Mouse (Mus musculus): ENCODE data around the gene 4930467E23Rik. TPM values are rescaled to one million over a fixed set of nuclear protein-coding genes. Genes with fewer than 3 reads are reported as not detected.
A peak's percentile ranks its signal among the peaks of the same experiment; 100 is the strongest.
"Not testable (repeated sequence)": the region's sequence is repeated elsewhere in the genome, so short reads cannot be mapped to it uniquely, and the experiment has no call there.

4930467E23Rik gene
- under 1 TPM in 3 of 4 experiments, not detected in 1; 0.69 to 0.79 (median 0.78) TPM for total RNA-seq (2022)

- not testable (repeated sequence) for DNase-seq (ENCODE audit: low spot score)
Observed at GRCm38 (mm10) chr8:19729276-19729675, at the start of gene 4930467E23Rik. Gene 4930467E23Rik (plus strand): TSS chr8:19729576.

- not testable (repeated sequence) for DNase-seq (ENCODE audit: low spot score)
Observed at GRCm38 (mm10) chr8:19682311-19682710, 47.1 kb upstream of the 4930467E23Rik start.

- not testable (repeated sequence) for DNase-seq (ENCODE audit: low spot score)
Observed at GRCm38 (mm10) chr8:19685476-19685875, 43.9 kb upstream of the 4930467E23Rik start.

- not testable (repeated sequence) for DNase-seq (ENCODE audit: low spot score)
Observed at GRCm38 (mm10) chr8:19688802-19689525, 40.4 kb upstream of the 4930467E23Rik start.

GRCm38 (mm10) chr8:19689745-19690144 is 39.6 kb upstream of the 4930467E23Rik start:
- DNase-seq (ENCODE audit: low spot score): not testable (repeated sequence)

GRCm38 (mm10) chr8:19691421-19691820 is 38.0 kb upstream of the 4930467E23Rik start:
- not testable (repeated sequence) for DNase-seq (ENCODE audit: low spot score)

GRCm38 (mm10) chr8:19697497-19698077 is 31.8 kb upstream of the 4930467E23Rik start:
- not testable (repeated sequence) for DNase-seq (ENCODE audit: low spot score)

- not testable (repeated sequence) for DNase-seq (ENCODE audit: low spot score)
Observed at GRCm38 (mm10) chr8:19698123-19698522, 31.3 kb upstream of the 4930467E23Rik start.

GRCm38 (mm10) chr8:19698722-19699121 is 30.7 kb upstream of the 4930467E23Rik start:
- not testable (repeated sequence) for DNase-seq (ENCODE audit: low spot score)

- not testable (repeated sequence) for DNase-seq (ENCODE audit: low spot score)
Observed at GRCm38 (mm10) chr8:19701326-19701725, 28.1 kb upstream of the 4930467E23Rik start.

- DNase-seq (ENCODE audit: low spot score): not testable (repeated sequence)
Observed at GRCm38 (mm10) chr8:19702276-19702675, 27.1 kb upstream of the 4930467E23Rik start.

- DNase-seq (ENCODE audit: low spot score): peak; percentile 68
Observed at GRCm38 (mm10) chr8:19702972-19703709, 26.2 kb upstream of the 4930467E23Rik start.

GRCm38 (mm10) chr8:19703906-19704305 is 25.5 kb upstream of the 4930467E23Rik start:
- DNase-seq (ENCODE audit: low spot score): not testable (repeated sequence)

GRCm38 (mm10) chr8:19704441-19705215 is 24.7 kb upstream of the 4930467E23Rik start:
- DNase-seq (ENCODE audit: low spot score): not testable (repeated sequence)

- DNase-seq (ENCODE audit: low spot score): not testable (repeated sequence)
Observed at GRCm38 (mm10) chr8:19705216-19705600, 24.2 kb upstream of the 4930467E23Rik start.

- not testable (repeated sequence) for DNase-seq (ENCODE audit: low spot score)
Observed at GRCm38 (mm10) chr8:19706101-19706725, 23.2 kb upstream of the 4930467E23Rik start.

- DNase-seq (ENCODE audit: low spot score): peak; percentile 80
Observed at GRCm38 (mm10) chr8:19706918-19707760, 22.2 kb upstream of the 4930467E23Rik start.

- DNase-seq (ENCODE audit: low spot score): not testable (repeated sequence)
Observed at GRCm38 (mm10) chr8:19707761-19708443, 21.5 kb upstream of the 4930467E23Rik start.

- not testable (repeated sequence) for DNase-seq (ENCODE audit: low spot score)
Observed at GRCm38 (mm10) chr8:19708976-19709375, 20.4 kb upstream of the 4930467E23Rik start.

All from heart, adult 8-10 months (tissue).